Mouse (Mus musculus) olfactory bulb, adult 2 months (tissue): ENCODE data around the gene Rsph3b.
"Not testable (repeated sequence)": the region's sequence is repeated elsewhere in the genome, so short reads cannot be mapped to it uniquely, and the experiment has no call there.

Source experiments
- CTCF ChIP-seq: fragments of 200-500 bp; IDR thresholded peaks from 2 replicates; pipeline ENCODE4 v1.5.1; 2012; ENCODE audit warnings: low read depth, mild to moderate bottlenecking, low read length, moderate library complexity; ENCODE audit not compliant: insufficient read depth
- POLR2A ChIP-seq: fragments of 200-500 bp; IDR thresholded peaks from 2 replicates; pipeline ENCODE4 v1.6.1; 2012; ENCODE audit warnings: mild to moderate bottlenecking, low read depth, low read length, moderate library complexity; ENCODE audit not compliant: insufficient read depth

DNA sequence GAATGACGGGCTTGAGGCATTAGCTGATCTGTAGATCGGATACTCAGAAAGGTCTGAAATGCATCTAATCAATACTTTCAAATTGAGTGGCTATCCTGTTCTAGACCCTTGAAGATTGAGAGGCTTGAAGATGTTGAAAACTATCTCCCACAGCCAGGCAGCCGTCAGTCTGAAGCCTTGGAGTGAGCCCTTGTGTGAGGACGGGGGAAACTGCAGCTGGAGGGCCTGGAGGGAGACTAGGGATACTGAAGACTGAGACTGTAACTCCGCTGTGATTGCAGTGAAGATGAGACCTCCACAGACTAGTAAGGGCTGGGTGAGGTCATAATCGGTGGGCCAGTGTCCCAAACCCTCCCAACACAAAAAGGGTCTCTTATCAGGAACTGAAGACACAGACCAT is 13.9 kb upstream of the Rsph3b start:
- TF ChIP-seq POLR2A, CTCF: not testable (repeated sequence)
